Mouse (Mus musculus): ENCODE data around the gene Snrpa.
"Not testable (repeated sequence)": the region's sequence is repeated elsewhere in the genome, so short reads cannot be mapped to it uniquely, and the experiment has no call there.

Gene Snrpa

DNA sequence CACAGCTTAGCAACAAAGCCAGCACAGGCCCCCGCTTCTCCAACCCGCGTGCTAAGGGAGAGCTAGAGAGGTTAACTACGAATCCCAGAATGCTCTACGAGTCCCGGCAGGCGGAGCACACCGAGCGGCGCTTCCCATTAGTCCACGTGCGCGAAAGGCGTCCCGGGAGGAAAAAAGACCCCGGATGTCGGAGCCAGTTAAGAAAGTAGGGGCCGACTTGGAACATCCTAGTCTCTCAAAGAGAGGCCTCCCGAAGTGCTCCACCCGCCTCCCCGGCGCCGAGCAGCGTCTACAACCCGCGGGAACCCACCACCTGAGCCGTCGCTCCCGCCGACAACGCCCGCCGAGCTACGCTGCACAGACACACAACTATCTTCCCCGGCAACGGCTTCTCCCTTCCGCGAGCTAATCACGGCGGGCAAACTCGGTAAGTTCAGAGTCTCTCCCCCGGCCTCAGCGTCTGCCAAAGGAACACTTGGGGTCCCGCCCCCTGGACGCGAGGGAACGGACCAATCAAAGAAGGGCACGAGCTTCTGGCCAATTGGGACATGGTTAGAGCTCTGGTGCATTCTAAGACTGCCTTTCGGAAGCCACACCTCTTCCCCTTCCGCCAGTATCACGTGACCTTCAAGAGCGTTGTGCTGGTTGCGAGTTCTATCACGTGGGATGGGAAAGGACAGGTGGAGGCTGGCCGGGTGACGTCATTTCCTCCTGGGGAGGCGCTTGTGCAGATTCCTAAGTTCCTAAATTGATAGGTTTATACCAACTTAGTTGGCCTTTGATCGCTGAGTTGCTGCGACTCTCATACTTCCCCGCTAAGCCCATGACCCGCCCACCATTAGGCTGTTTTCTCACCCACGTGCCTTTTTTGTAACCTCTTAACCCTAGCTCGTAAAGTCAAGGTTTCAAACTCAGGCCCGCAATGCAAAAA, at the start of gene Snrpa, which contains the start of gene BC024978:
TSS of gene Snrpa (minus strand) at position 591 of the 931 bp plus-strand sequence.
TSS of gene BC024978 (plus strand) at position 101 of the 931 bp plus-strand sequence.
- DNase-seq (ENCODE audit: low spot score) = peak; percentile 84

DNA sequence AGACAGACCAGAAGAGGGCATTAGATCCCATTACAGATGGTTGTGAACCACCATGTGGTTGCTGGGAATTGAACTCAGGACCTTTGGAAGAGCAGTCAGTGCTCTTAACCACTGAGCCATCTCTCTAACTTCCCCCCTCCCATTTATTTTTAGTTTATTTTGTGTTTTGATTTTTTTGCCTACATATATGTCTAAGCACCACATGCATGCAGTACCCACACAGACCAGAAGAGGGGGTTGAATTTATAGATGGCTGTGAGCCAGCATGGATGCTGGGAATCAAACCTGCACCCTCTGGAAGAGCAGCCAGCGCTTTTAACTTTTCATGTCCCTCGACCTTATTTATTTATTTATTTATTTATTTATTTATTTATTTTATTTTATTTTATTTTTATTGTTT, 48.0 kb upstream of the Snrpa start:
- DNase-seq (ENCODE audit: low spot score) = not testable (repeated sequence)

DNA sequence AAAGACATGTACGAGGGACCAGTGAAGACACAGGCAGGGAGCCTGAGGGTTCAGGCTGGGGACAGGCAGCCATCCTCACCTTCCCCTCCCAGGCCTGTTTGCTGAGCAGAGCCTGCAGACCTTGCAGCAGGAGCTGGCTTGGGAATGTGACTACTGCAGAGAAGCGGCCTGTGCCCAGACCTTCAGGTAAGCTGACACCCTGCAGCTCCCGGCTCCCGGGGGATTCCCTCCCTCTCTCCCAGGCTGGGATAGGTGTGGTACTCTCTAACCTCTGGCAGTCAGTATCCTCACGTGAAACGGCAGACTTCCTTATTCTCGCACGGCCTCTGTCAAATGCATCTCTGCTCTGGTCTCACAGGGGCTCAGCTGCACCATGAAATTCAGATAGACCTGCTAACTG, 47.1 kb upstream of the Snrpa start:
- no peak for DNase-seq (ENCODE audit: low spot score)

DNA sequence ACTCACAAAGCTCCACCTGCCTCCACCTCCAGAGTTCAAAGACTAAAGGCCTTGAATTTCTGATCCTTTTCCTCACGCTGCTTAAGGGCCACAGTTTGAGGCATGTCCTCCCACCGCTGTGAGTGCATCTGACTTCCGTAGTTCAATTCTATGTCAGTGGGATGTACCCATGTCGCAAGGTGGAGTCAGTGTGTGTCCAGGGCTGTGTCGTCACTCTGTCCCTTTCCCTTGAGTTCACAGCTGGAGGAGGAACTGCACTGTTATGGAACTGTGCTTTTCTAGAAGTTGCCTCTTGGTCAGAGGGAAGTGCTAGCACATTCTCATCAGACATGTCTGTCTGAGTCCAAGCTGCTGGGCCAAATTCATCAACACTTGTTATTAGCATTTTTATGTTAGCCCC, 42.5 kb upstream of the Snrpa start:
- no peak for DNase-seq (ENCODE audit: low spot score)

DNA sequence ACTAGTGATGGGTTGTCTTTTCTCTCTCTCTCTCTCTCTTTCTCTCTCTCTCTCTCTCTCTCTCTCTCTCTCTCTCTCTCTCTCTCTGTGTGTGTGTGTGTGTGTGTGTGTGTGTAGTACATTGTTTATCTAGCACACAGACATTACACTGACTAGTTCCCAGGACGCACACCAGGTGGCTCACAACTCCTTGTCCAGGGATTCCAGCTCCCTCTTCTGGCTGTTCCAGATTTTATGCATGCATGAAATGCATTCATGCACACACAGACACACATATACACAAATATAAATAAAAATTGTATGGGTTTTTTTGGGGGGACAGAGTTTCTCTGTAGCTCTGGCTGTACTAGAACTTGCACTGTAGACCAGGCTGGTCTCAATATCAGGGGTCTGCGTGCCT, 41.5 kb upstream of the Snrpa start:
- DNase-seq (ENCODE audit: low spot score) = no peak

DNA sequence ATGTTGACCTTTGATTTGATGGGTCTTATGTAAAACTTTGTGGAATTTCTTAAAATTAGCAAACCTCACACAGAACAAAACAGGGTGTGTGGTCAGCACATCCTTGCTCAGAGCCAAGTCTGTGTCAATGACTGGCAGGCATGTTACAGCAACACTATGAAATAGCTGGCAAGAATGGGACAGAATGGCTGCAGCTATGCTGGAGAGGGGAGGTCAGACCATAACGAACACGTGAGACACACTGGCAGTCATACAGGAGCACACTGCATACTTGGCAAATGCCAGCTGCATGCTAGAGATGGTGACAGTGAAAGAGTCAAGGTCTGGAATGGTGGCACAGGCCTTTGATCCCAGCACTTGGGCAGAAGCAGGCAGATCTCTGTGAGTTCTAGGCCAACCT, 39.7 kb upstream of the Snrpa start:
- no peak for DNase-seq (ENCODE audit: low spot score)

DNA sequence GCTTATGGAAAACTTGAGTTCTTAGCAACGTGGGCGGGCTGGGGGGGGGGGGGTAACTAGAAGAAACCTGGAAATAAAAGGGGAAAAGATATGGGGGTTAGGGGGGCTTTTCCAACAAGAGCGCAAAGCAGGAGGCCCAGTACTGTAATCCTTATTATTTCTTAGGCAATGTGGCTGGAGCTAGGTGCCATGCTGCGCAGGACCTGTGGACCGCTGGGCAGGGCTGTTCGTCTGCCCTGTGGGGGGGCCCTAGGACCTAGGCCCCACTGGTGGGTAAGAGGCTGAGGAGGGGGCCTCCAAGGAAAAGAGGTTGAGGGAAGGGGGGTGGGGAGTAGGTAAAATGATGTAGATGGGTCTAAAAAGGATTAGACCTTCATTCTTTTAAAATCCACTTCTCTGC, 37.2 kb upstream of the Snrpa start:
- DNase-seq (ENCODE audit: low spot score) = no peak

DNA sequence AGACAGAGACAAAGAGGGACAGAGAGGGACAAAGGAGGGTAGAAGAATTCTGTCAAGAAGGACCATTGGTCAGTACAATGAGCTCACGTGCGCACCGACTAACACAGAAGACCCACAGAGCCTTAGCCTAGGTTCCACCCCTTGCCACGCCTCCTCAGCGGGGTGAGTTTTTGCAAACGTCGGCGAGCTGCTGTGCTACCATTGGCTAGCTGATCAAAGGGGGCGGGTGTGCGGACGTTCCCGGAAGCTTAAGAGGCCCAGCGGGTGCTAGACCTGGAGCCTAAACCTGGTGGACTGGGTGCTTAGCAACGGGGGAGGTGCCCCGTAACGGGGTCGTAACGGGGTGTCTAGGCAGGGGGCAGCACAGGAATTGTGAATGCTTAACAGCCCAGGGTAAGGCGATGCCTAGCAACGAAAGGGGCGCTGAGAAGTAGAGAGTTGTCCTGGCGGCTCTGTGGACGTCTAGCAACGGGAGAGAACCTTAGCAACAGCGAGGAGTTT, 36.8 kb upstream of the Snrpa start, which contains the start of gene Coq8b:
TSS of gene Coq8b (plus strand) at position 243 of the 501 bp plus-strand sequence.
- DNase-seq (ENCODE audit: low spot score) = peak; percentile 87

DNA sequence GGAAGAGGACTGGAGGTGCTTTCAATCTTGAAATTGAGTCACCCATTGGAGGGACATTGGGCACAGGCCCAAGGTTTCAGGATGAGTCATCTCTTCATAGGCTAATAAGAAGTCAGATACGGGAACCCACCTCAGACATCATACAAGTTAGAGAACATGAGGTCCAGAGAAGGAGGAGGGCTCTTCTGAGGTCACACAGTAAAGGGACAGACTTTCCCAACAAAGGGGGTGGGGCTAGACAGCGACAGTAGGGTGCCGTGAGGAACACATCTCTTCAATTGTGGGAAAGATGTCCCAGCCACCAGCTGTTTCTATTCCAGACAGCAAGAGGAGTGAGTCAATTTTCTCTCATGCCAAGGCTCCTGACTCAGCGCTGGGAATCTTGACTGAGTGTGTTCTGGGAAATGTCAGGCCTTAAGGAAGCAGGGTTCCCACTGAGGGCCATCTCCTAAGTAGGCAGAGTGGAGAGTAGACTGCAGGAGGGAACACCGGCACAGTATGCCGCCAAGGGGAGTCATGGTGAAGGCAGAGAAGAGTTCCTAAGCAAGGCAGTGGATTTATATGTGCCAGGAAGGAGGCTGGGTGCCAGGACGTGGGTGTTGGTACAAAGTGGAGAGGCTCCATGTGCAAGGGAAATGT, 35.7 kb upstream of the Snrpa start:
- DNase-seq (ENCODE audit: low spot score) = no peak

DNA sequence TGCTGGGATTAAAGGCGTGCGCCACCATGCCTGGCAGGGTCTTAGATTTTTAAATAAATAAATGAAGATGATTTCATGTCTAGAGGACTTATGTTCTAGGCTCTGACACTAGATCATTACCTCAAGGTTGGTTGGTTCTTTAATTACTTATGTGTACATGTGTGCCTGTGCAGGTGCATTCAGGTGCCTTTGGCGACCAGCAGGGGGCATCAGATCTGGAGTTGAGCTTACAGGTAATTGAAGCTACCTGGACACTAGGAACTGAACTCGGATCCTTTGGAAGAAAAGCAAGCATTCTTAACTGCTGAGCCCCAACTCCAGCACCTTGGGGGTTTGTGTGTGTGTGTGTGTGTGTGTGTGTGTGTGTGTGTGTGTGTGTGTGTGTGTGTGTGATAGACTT, 34.7 kb upstream of the Snrpa start:
- DNase-seq (ENCODE audit: low spot score) = no peak

DNA sequence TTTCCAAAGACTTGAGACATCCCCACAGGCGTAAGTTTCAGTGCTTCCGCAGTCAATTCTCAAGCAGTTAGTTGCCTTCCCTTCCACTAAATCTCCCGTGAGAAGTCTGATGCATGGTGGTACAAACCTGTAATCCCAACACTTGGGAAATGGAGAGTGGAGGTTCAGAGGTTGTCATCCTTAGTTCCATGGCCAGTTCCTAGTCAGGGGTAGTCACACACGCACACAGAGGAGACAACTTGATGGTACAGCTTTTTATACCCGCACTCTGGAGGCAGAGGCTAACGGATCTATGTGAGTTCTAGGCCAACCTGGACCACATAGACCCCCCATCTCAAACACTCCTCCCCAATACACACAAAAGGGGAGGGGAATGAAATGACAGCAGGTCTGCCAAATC, 32.8 kb upstream of the Snrpa start:
- no peak for DNase-seq (ENCODE audit: low spot score)

DNA sequence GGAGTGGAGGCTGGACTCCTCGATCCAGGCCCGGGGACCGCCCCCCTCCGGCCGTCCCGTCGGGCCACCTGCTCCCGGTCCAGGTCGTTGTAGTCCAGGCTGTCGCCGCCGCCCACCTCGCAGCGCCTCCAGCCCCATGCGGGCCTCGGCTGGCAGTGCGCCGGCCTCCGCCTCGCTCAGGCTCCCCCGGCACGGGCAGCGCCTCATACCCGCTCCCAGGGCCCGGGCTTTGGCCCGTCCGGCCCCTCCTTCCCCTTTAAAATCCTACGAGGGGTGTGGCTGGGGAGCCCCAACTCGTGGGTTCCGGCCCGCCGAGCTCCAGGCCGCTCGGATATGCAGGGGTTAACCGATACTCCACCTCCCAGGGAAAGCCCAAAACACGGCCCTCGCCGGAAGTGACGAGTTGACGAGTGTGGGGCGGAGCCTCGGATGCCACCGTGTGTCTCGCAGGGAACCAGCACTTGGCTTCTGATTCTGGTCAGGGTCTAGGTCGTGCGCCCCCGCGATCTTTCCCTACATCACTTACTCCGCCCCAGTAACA, 32.3 kb upstream of the Snrpa start, which contains the start of gene Itpkc:
TSS of gene Itpkc (minus strand) at position 381 of the 541 bp plus-strand sequence.
- DNase-seq (ENCODE audit: low spot score) = peak; percentile 90

DNA sequence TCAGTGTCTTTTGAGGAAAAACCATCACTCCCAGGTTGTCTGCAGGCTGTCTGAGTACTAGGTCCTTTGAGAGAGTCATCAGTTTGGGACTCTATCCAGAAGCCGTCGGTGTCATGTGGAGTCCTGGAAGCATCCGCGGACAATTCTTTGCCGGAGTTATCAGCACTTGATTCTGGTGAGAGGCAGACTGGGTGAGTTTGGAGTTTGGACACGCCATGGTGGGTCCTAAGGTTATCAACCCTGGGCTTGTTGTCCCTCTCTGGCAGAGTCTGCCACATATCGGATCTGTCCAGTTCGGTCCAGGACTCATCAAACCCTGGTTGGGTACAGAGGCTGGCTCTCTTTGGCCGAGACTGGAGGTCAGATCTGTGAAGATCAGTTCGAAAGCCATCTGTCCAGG, 31.6 kb upstream of the Snrpa start:
- DNase-seq (ENCODE audit: low spot score) = no peak

DNA sequence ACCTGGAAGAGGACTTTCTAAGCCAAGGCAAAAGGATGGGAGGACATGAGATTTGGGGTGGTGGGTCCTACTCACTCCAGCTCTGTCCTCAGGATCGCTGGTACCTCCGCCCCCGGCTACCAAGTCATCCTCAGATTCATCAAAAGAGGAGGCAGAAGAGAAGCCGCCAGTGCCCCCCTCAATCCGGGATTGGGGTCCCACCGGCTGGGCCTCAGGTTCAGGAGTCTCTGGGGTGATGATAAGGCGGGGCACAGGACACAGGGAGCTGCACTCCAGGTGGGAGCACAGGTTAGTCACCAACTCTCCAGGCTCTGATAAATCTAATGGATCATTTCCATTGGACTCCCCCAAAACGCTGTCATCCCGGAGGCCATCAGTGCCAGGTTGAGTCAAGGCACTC, 31.2 kb upstream of the Snrpa start:
- no peak for DNase-seq (ENCODE audit: low spot score)

DNA sequence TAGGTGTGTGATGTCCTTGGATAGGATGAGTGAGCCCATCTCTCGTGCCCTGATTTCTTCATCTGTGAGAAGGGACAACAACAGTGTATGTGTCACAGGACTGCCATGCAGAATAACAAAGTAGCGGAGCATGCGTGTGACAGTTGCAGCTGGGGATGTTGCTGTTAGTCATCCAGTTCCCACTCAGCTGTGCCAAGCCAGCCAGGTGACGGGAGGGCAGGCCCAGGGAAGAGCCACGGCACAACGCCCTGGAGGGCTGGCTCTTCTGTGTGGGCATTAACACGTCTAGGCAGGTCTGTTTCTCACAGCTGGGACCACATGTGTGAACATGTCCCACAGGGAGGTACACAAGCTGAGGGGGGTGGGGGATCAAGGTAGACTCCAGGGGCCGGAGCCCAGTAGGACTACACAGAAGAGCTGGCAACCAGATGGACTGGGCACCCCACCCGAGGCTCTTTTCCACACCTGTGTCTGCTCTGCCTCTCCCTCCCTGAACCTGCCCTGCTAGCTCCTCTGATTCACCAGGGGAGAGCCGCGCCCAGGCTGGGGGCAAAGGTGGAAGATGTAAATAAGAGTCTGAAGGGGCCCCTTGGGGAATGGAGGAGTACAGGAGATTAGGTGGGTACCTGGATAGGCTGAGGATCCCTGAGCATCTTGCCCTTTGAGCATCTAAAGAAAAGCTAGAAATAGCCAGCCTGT, 29.0 kb upstream of the Snrpa start:
- no peak for DNase-seq (ENCODE audit: low spot score)

DNA sequence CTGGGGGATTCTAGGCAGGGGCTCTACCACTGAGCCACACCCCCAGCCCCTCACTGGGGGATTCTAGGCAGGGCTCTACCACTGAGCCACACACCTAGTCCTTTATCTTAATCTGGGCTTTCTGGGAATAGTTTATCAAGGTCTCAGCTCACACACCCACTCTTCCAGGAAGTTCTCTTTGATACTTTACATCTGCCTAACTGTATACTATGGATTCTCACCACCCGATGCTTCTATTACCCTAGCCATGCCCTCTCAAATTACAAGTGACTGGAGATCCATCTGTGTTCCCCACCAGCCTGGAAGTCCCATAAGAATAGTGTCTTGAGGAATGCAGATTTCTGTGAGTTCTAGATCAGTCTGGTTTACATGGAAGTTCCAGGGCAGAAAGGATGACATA, 26.5 kb upstream of the Snrpa start:
- DNase-seq (ENCODE audit: low spot score) = no peak

DNA sequence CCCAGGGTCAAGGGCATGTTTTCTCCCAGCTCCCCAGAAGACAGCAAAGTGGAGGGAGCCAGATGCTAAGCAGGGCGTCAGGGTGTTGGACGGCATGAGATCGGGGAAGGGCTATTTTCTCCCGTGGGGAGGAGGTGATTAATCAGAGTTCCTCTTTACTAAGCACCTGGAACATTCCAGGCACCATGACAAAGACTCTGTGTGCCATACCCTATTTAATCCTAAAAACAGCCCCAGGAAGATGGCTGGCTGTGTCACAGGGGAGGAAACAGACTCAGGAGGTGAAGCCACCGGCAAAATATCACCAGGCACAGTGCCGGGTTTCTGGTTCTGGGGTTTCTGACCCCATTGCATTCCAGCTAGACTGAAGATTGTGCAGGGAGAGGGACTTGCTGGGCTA, 25.9 kb upstream of the Snrpa start:
- DNase-seq (ENCODE audit: low spot score) = no peak

DNA sequence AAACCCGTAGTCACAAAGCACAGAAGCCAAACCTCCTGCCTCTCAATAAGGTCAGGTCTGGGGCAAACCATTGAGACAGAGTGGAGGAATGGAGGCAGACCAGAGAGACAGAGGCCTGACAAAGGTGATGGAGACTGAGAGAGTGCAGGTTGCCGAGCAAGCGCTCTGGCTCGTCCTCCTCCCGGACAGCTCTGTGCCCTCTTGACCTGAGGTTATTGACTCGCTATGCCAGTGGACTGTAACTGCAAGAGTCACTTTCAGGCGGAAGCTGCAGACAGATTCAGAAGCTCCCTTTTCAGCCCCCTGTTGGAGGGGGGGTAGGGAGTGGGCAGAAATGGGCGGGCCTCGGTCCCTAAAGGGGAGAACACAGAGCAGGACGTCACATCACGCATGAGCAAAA, 23.9 kb upstream of the Snrpa start:
- no peak for DNase-seq (ENCODE audit: low spot score)

DNA sequence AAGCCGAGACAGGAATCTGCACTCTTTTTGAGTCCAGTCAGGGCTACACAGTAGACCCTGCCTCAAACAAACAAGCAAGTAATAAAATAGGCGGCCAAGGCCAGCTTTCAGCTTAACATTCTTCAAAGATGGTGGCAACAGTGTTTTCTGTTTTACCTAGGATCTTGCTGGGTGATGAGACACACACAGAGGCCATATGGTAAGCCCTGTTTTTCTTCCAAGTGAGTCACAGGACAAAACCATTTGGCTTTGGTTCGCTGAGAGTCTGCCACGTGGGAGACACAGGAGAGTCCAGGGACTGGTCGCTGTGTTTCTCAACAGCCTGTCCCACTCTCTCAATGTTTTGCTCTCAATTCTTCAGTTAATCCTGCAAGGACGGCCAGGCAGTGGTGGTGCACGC, 22.5 kb upstream of the Snrpa start:
- no peak for DNase-seq (ENCODE audit: low spot score)

DNA sequence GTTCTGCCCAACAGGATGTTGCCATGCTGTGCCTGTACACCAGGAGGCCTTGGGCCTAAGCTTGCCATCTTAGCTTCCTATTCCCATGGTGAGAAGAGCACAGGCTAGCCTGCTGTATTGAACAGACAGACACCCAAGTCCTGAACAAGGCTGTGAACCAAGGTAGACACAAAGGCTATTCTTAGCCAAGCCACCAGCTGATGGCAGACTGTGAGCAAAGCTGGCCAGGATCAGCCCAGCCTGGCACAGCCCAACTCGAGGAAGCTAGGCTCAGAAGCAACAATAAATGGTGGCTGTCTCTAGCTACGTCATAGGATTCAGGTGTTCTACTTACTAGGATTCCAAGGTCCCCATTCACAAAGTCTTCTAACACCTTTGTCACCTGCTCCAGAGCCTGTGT, 16.6 kb upstream of the Snrpa start:
- no peak for DNase-seq (ENCODE audit: low spot score)

DNA sequence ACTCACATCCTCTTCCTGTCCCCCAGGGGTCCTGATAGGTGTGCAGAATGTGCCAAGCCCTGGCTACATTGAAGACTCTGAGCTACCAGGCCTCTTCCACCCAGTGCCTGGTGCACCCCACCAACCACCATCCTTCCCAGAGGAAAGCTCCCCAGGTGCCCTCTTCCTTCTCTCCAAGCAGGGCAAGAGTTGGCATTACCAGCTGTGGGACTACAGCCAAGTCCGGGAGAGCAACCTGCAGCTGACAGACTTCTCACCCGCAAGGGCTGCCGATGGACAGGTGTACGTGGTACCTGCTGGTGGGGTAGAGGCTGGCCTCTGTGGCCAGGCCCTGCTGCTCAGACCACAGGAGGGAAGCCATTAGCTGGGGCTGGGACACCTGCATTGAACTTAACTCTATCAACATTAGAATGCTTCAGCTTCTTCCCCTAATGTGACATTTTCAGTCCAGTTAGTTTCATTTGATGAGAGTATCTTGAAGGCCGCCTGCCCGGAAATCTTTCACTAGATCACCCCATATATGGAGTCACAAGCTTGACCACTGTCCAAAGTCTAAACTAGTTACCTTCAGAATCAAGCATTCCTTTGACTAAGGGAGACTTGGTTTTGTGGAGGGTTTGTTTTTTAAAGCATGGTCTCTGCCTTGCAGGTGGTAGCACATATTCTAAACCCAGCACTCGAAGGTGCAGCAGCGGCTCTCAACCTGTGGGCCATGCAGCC, 7.8 kb upstream of the Snrpa start:
- no peak for DNase-seq (ENCODE audit: low spot score)

DNA sequence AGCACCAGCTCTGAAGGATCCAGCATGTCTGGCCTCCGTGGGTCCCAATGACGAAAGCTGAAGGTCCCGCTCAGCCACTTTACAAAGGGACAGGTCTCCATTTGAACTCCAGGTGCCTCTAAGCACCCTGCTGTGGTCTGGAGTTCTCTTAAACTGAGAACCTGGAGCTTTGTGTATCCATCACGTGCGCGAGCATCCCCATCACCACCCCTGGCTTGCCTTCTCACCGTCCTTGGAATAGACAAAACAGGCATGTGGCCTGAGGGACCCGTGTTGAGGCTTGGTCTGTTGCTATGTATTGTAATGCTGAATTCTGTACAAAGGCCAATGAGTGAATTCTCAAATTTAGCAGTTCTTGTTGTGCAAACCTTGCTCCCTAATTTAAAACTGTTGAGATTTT, 2.7 kb upstream of the Snrpa start:
- DNase-seq (ENCODE audit: low spot score) = no peak

Measured in spleen, adult 12 weeks (tissue).